ENCODE assay signal across 8 mouse cellular contexts in genomic region chr2:167188315-167189207, GRCm38 (mm10). TPM values are rescaled to one million over a fixed set of nuclear protein-coding genes. Genes with fewer than 3 reads are reported as not detected.
DNase-seq lines count a peak whose midpoint lies in the region; ATAC-seq and TF ChIP-seq lines count a peak whose summit lies in the region.
"Had no signal": no experiment of that assay in that cellular context is flagged by ENCODE, and none has a peak within 500 bp of the region (broad histone marks: within the 10 kb centered on the region; RNA-seq: fewer than 3 reads in every experiment).

No protein-coding gene starts in this region.

- no peaks in the 10 kb centered on the region for H3K9me3 ChIP-seq in hindbrain, embryonic 14.5 days (ENCODE audit: control insufficient read depth, low read length)
- no peaks in the 10 kb centered on the region for H3K9me3 ChIP-seq in liver, embryonic 11.5 days (ENCODE audit: control insufficient read depth, low read length)
- H3K9me3 ChIP-seq in stomach, embryonic 16.5 days (replicated peaks; ENCODE audit: control insufficient read depth, low read length) = no peaks in the 10 kb centered on the region

- TF ChIP-seq CTCF in Patski (IDR thresholded peaks at IDR 0.05) = no peak
- TF ChIP-seq CTCF in bone marrow macrophage, adult 2 months (IDR thresholded peaks at IDR 0.05; ENCODE audit: low read depth, low read length) = no peak

- peak overlapping the region; percentile 72 for H3K4me2 ChIP-seq in hindbrain, embryonic 14.5 days (replicated peaks)
- peak overlapping the region; percentile 63 for H3K4me2 ChIP-seq in liver, embryonic 11.5 days
- H3K4me2 ChIP-seq in stomach, embryonic 16.5 days (ENCODE audit: low read depth, low read length) = peak overlapping the region; percentile 72

- 0 out of 2 replicates have a peak overlapping the region, but pooled peaks have one; percentile 72 for H3K9ac ChIP-seq in hindbrain, embryonic 14.5 days
- no peak overlapping the region for H3K9ac ChIP-seq in liver, embryonic 11.5 days (ENCODE audit: low read depth, low read length)
- peak overlapping the region; percentile 31; the same call in 1 of the 2 replicates for H3K9ac ChIP-seq in stomach, embryonic 16.5 days (ENCODE audit: low read length)

- CTCF ChIA-PET in Patski (lab: Charles Lee) = no interaction called here

- in situ Hi-C loops in Patski (cut with MboI; ENCODE audit: low pct_unique_long_range_greater_than_20kb) = no loop called here

- H3K27ac ChIP-seq in bone marrow macrophage, adult 2 months (ENCODE audit: insufficient read depth, low read depth, low read length) = no peak overlapping the region
- H3K27ac ChIP-seq in hindbrain, embryonic 14.5 days = no peak overlapping the region
- H3K27ac ChIP-seq in liver, embryonic 11.5 days (ENCODE audit: low read depth, low read length) = no peak overlapping the region
- peak overlapping the region; percentile 62; the same call in 1 of the 2 replicates for H3K27ac ChIP-seq in stomach, embryonic 16.5 days (ENCODE audit: low read length)
- H3K27ac ChIP-seq: macrophage had no signal

- no peak for DNase-seq in Patski (ENCODE audit: low read depth, low spot score)
- peak; percentile 81 for DNase-seq in gastrocnemius, adult 18-20 months (ENCODE audit: low spot score)
- DNase-seq in hindbrain, embryonic 14.5 days (ENCODE audit: low spot score) = no peak
- DNase-seq in liver, embryonic 11.5 days (ENCODE audit: low spot score) = peak; percentile 82
- peak; percentile 41 for DNase-seq in naive thymus-derived CD4-positive, alpha-beta T cell, adult 2 months (ENCODE audit: low read depth)

- H3K36me3 ChIP-seq in hindbrain, embryonic 14.5 days (replicated peaks; ENCODE audit: control insufficient read depth, insufficient read depth) = no peaks in the 10 kb centered on the region
- H3K36me3 ChIP-seq in liver, embryonic 11.5 days (ENCODE audit: control insufficient read depth, insufficient read depth, low read length) = no peaks in the 10 kb centered on the region
- no peaks in the 10 kb centered on the region for H3K36me3 ChIP-seq in stomach, embryonic 16.5 days (ENCODE audit: control insufficient read depth, insufficient read depth, low read length)

- peak; percentile 37 for ATAC-seq in Patski
- ATAC-seq in hindbrain, embryonic 14.5 days (ENCODE audit: low FRiP score) = peak; percentile 1; the same call in 1 of the 2 replicates
- ATAC-seq in liver, embryonic 11.5 days (replicated peaks; ENCODE audit: low FRiP score) = peak; percentile 64; the same call in 1 of the 2 replicates
- peak; percentile 84; the same call in 1 of the 2 replicates for ATAC-seq in stomach, embryonic 16.5 days (ENCODE audit: insufficient read depth, low FRiP score)

- H3K4me1 ChIP-seq in bone marrow macrophage, adult 2 months (ENCODE audit: control insufficient read depth, insufficient read depth, low read length) = no peaks in the 10 kb centered on the region
- H3K4me1 ChIP-seq in hindbrain, embryonic 14.5 days (replicated peaks; ENCODE audit: control insufficient read depth, insufficient read depth, low read length) = peaks cover 17% of the 10 kb centered on the region
- H3K4me1 ChIP-seq in liver, embryonic 11.5 days (replicated peaks; ENCODE audit: control insufficient read depth, insufficient read depth, low read length) = 0 out of 2 replicates have a peak, but pooled peaks cover 6% of the 10 kb centered on the region
- H3K4me1 ChIP-seq in stomach, embryonic 16.5 days (ENCODE audit: control insufficient read depth, insufficient read depth, low read length) = peaks cover 21% of the 10 kb centered on the region

- no peak for TF ChIP-seq POLR2A in bone marrow macrophage, adult 2 months (IDR thresholded peaks at IDR 0.05; ENCODE audit: borderline replicate concordance, low read depth, low read length)

- H3K4me3 ChIP-seq in bone marrow macrophage, adult 2 months (ENCODE audit: insufficient read depth, low read length) = peak overlapping the region; percentile 49
- H3K4me3 ChIP-seq in hindbrain, embryonic 14.5 days (replicated peaks; ENCODE audit: low read length) = peak overlapping the region; percentile 41
- peak overlapping the region; percentile 49 for H3K4me3 ChIP-seq in liver, embryonic 11.5 days (ENCODE audit: low read depth, low read length)
- peak overlapping the region; percentile 55 for H3K4me3 ChIP-seq in stomach, embryonic 16.5 days (replicated peaks; ENCODE audit: low read length)

- POLR2A ChIA-PET in Patski (lab: Charles Lee) = no interaction called here

- H3K27me3 ChIP-seq in Patski = no peaks in the 10 kb centered on the region
- H3K27me3 ChIP-seq in hindbrain, embryonic 14.5 days (ENCODE audit: control insufficient read depth, insufficient read depth, low read length) = peaks cover 22% of the 10 kb centered on the region
- H3K27me3 ChIP-seq in liver, embryonic 11.5 days (replicated peaks; ENCODE audit: control insufficient read depth, insufficient read depth, low read length) = peaks cover 62% of the 10 kb centered on the region
- peaks cover 31% of the 10 kb centered on the region for H3K27me3 ChIP-seq in stomach, embryonic 16.5 days (ENCODE audit: control insufficient read depth, insufficient read depth, low read length)

- WGBS in hindbrain, embryonic 14.5 days = 15% methylated on average over 64 of the region's 83 CpGs
- 10% methylated on average over 78 of the region's 83 CpGs for WGBS in liver, embryonic 11.5 days
- 12% methylated on average over 66 of the region's 83 CpGs for WGBS in stomach, embryonic 16.5 days

RNA-seq across cellular contexts. Expression of gene Kcnb1, which starts 1.4 kb away (rescaled TPM):
- polyA plus RNA-seq in Patski (2021) = 1.5 TPM
- 0.62 and 0.84 TPM in 2 replicates for polyA plus RNA-seq in bone marrow macrophage, adult 2 months (2012; ENCODE audit: insufficient read depth, insufficient read length, missing spikeins)
- total RNA-seq in gastrocnemius, adult 18-20 months (2021) = 10 to 100 TPM; 22.2 to 25.8 TPM
- 3.5 and 3.9 TPM in 2 replicates for polyA plus RNA-seq in hindbrain, embryonic 14.5 days (2014; fragmentation: Nextera tagmentation; extraction: Ambion mirVana)
- 0.12 and 0.73 TPM in 2 replicates for polyA plus RNA-seq in liver, embryonic 11.5 days (2014; fragmentation: Nextera tagmentation; extraction: Ambion mirVana)
- 1.6 and 1.7 TPM in 2 replicates for polyA plus RNA-seq in stomach, embryonic 16.5 days (2015; fragmentation: Nextera tagmentation; extraction: Ambion mirVana)

RNA-seq across cellular contexts. Expression of gene Ptgis, which starts 51.8 kb away (rescaled TPM):
- polyA plus RNA-seq in Patski (2021) = 0.13 TPM
- polyA plus RNA-seq in bone marrow macrophage, adult 2 months (2012; ENCODE audit: insufficient read depth, insufficient read length, missing spikeins) = not detected in 2 replicates
- total RNA-seq in gastrocnemius, adult 18-20 months (2021) = 1 to 10 TPM; 1.3 to 1.8 TPM
- polyA plus RNA-seq in hindbrain, embryonic 14.5 days (2014; fragmentation: Nextera tagmentation; extraction: Ambion mirVana) = 3.8 and 4.9 TPM in 2 replicates
- polyA plus RNA-seq in liver, embryonic 11.5 days (2014; fragmentation: Nextera tagmentation; extraction: Ambion mirVana) = 7.4 and 7.7 TPM in 2 replicates
- polyA plus RNA-seq in stomach, embryonic 16.5 days (2015; fragmentation: Nextera tagmentation; extraction: Ambion mirVana) = 23.5 and 24.3 TPM in 2 replicates
- polyA plus RNA-seq: macrophage had no signal

Comparison
In these comparisons a context has a peak if more than half of its experiments do, and no peak if none do; other contexts are left out.
1. ATAC-seq: peak in every context shown above with its lines; median percentile 84 in stomach, embryonic 16.5 days; 64 in liver, embryonic 11.5 days; 37 in Patski; 1 in hindbrain, embryonic 14.5 days.
2. DNase-seq: peak in gastrocnemius, adult 18-20 months (single experiment), liver, embryonic 11.5 days (single experiment) and naive thymus-derived CD4-positive, alpha-beta T cell, adult 2 months (single experiment); none in Patski (single experiment) and hindbrain, embryonic 14.5 days (single experiment).
3. Peak in every context shown above with its lines, with median percentiles within 50 percentile points of each other: H3K4me3 ChIP-seq and H3K4me2 ChIP-seq.